Mouse (Mus musculus) liver, embryonic 16.5 days (tissue): Measurements from ENCODE around the gene Eaf2. TPM values are rescaled to one million over a fixed set of nuclear protein-coding genes. Genes with fewer than 3 reads are reported as not detected.

Experiments
- ATAC-seq: fragments of 200-750 bp; cut with Nextera tagmentation; 2 replicates; pipeline ENCODE4 v1.8.0; 2017; ENCODE audit warnings: low read depth, mild to moderate bottlenecking, moderate number of reproducible peaks, moderate library complexity
- H3K27ac ChIP-seq: fragments of 300-500 bp; sonication (generic); 2 replicates; pipeline ENCODE4 v1.5.1; 2014; ENCODE audit warnings: mild to moderate bottlenecking, low read length
- H3K27me3 ChIP-seq: fragments of 300-500 bp; sonication (generic); 2 replicates; pipeline ENCODE4 v1.6.1; 2014; ENCODE audit warnings: low read depth, low read length, mixed read lengths; ENCODE audit not compliant: control insufficient read depth, insufficient read depth
- H3K36me3 ChIP-seq: fragments of 300-500 bp; sonication (generic); 2 replicates; pipeline ENCODE4 v1.6.1; 2014; ENCODE audit warnings: mild to moderate bottlenecking; ENCODE audit not compliant: control insufficient read depth, insufficient read depth
- H3K4me1 ChIP-seq: fragments of 300-500 bp; sonication (generic); 2 replicates; pipeline ENCODE4 v1.6.1; 2014; ENCODE audit warnings: low read depth, low read length, mixed read lengths; ENCODE audit not compliant: control insufficient read depth
- H3K4me2 ChIP-seq: fragments of 300-500 bp; sonication (generic); 2 replicates; pipeline ENCODE4 v1.6.1; 2014; ENCODE audit warnings: low read depth, low read length, mixed read lengths
- H3K4me3 ChIP-seq: fragments of 300-500 bp; sonication (generic); 2 replicates; pipeline ENCODE4 v1.5.1; 2014; ENCODE audit warnings: low read depth, mild to moderate bottlenecking, low read length
- H3K9ac ChIP-seq: fragments of 300-500 bp; sonication (generic); 2 replicates; pipeline ENCODE4 v1.6.1; 2014; ENCODE audit warnings: low read depth, low read length
- H3K9me3 ChIP-seq: fragments of 300-500 bp; sonication (generic); replicated peaks from 2 replicates; pipeline ENCODE4 v1.6.1; 2016; ENCODE audit warnings: low read length; ENCODE audit not compliant: control insufficient read depth
- WGBS: fragments of 180-500 bp; shearing (Covaris S2); extraction: QIAGEN DNeasy Blood & Tissue Kit; methylation state at CpG from one replicate; pipeline ENCODE4 v1.1.7; 2014; ENCODE audit not compliant: insufficient replicate concordance; 5-methylcytosine and 5-hydroxymethylcytosine counted together
- microRNA-seq: library from miRNA; unstranded; fragments of <30 nt; microRNA quantifications from one replicate; pipeline ENCODE4, GENCODE M21; 2016
- polyA plus RNA-seq: library from polyadenylated mRNA; unstranded; fragments of >200 nt; fragmentation: Nextera tagmentation; extraction: Ambion mirVana; gene quantifications from 2 replicates; pipeline ENCODE4 v1.2.1, GENCODE M21; 2015

The Eaf2 gene
- polyA plus RNA-seq, 1 experiment from 2014 or later, result 0.28 TPM

GRCm38 (mm10) chr16:36770830-36771229 lies 104.0 kb downstream of the Eaf2 start:
- ATAC-seq, result no peak
- Histone ChIP-seq H3K36me3 (no peaks in the 10 kb centered on the region), H3K27ac (no peak overlapping the region), H3K4me1 (no peaks in the 10 kb centered on the region), H3K9ac (no peak overlapping the region), H3K4me3 (no peak overlapping the region), H3K27me3 (no peaks in the 10 kb centered on the region), H3K4me2 (no peak overlapping the region), H3K9me3 (no peaks in the 10 kb centered on the region)
- 66% methylated on average over 4 of the region's 4 CpGs for WGBS

DNA sequence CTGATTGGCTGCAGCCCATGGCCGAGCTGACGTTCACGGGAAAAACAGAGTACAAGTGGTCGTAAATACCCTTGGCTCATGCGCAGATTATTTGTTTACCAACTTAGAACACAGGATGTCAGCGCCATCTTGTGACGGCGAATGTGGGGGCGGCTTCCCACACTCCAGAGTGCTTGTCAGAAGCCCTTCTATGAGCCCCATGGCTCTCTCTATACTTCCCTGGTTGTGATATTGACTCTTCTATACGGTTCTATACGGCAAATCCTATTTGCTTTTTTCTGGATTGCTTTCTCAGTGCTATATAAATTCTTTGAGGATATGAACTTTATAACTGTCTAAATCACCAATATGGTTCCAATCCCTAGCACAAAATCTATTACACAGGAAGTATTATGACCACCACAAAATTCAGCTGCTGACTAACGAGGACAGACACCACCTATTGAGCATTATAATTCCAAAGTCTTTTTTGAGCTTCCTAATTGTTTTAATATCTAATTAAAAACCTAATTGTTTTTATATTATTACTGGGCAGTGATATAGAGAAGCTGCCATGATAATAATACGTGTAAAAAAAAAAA lies 104.5 kb downstream of the Eaf2 start:
- H3K9me3 ChIP-seq, result no peaks in the 10 kb centered on the region
- 66% methylated on average over 8 of the region's 13 CpGs for WGBS
- no peak overlapping the region for H3K4me3 ChIP-seq
- peak; percentile 58; the same call in 1 of the 2 replicates for ATAC-seq
- H3K27me3 ChIP-seq, result no peaks in the 10 kb centered on the region
- no peak overlapping the region for H3K4me2 ChIP-seq
- no peak overlapping the region for H3K9ac ChIP-seq
- no peaks in the 10 kb centered on the region for H3K36me3 ChIP-seq
- H3K4me1 ChIP-seq, result no peaks in the 10 kb centered on the region
- H3K27ac ChIP-seq, result no peak overlapping the region

DNA sequence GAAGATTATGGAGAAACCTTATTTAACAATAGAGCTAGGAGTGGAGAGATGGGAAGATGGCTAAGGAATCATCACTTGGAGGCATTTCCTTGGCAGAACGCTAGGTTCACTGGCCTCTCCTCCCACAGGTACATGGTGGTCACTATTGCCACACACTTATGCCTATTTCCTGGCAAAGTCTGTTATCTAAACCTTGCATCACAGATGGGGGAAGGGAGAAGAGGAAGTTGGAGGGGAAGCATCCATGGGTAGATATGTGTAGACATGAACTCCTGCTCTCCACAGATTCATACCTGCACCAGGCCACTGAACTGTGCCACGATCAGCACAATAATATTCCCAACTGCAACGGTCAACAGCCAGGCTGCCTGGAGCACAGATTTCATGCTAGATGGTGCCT lies 122.8 kb downstream of the Eaf2 start:
- Histone ChIP-seq H3K4me1 (no peaks in the 10 kb centered on the region), H3K9me3 (no peaks in the 10 kb centered on the region), H3K27ac (no peak overlapping the region), H3K9ac (no peak overlapping the region), H3K36me3 (no peaks in the 10 kb centered on the region), H3K4me2 (no peak overlapping the region), H3K27me3 (no peaks in the 10 kb centered on the region), H3K4me3 (no peak overlapping the region)
- whole genome bisulfite sequencing, result 44% methylated on average over 3 of the region's 3 CpGs
- ATAC-seq, result no peak

DNA sequence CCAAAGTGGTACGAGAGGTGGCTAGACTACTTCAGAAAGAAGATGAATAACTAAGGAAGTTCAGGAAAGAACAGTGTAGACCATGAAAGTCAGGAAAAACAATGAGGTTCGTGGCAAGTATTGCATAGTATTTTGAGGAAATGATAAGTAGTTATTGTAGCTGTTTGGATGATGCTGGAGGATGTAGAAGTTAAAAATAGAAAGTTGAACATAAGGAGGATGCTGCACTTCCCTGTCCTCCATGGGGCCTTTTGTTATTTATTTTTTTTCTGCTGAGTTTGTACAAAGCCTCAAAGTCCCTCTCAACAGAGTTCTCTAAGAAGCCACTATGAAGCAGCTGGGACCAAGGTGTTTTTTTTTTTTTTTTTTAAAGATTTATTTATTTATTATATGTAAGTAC lies 127.0 kb downstream of the Eaf2 start:
- no peak for ATAC-seq
- Histone ChIP-seq H3K4me3 (no peak overlapping the region), H3K27ac (no peak overlapping the region), H3K4me2 (no peak overlapping the region), H3K9ac (no peak overlapping the region), H3K36me3 (no peaks in the 10 kb centered on the region), H3K4me1 (no peaks in the 10 kb centered on the region), H3K9me3 (no peaks in the 10 kb centered on the region), H3K27me3 (no peaks in the 10 kb centered on the region)
- 32% methylated on average over 2 of the region's 2 CpGs for WGBS

GRCm38 (mm10) chr16:36747068-36747467 lies 127.7 kb downstream of the Eaf2 start:
- H3K9ac ChIP-seq, result no peak overlapping the region
- no peak overlapping the region for H3K4me3 ChIP-seq
- no peaks in the 10 kb centered on the region for H3K9me3 ChIP-seq
- no peaks in the 10 kb centered on the region for H3K27me3 ChIP-seq
- no peak overlapping the region for H3K4me2 ChIP-seq
- H3K4me1 ChIP-seq, result no peaks in the 10 kb centered on the region
- H3K36me3 ChIP-seq, result no peaks in the 10 kb centered on the region
- H3K27ac ChIP-seq, result no peak overlapping the region
- WGBS, result 62% methylated on average over 4 of the region's 4 CpGs
- ATAC-seq, result no peak

GRCm38 (mm10) chr16:36743580-36743979 lies 131.2 kb downstream of the Eaf2 start:
- Histone ChIP-seq H3K9ac (no peak overlapping the region), H3K27me3 (no peaks in the 10 kb centered on the region), H3K36me3 (no peaks in the 10 kb centered on the region), H3K4me2 (no peak overlapping the region), H3K9me3 (no peaks in the 10 kb centered on the region), H3K4me1 (no peaks in the 10 kb centered on the region), H3K4me3 (no peak overlapping the region), H3K27ac (no peak overlapping the region)
- 65% methylated on average over 8 of the region's 8 CpGs for WGBS
- ATAC-seq, result no peak

Small RNA genes within 50 kb of the gene (microRNA-seq; reads per million reads assigned to microRNA genes)
- not detected for gene Gm22617

Other genes starting within 250 kb of the Eaf2 start
- gene Cd86, start 208.9 kb downstream of the Eaf2 start, polyA plus RNA-seq, result 8.2 and 9.3 TPM in 2 replicates
- gene Ildr1, start 181.0 kb downstream of the Eaf2 start, polyA plus RNA-seq, result 0.04 and 0.14 TPM in 2 replicates
- gene Slc15a2, start 90.0 kb downstream of the Eaf2 start, polyA plus RNA-seq, result 1.8 and 2.7 TPM in 2 replicates
- gene Iqcb1, start 46.6 kb downstream of the Eaf2 start, polyA plus RNA-seq, result 7.4 and 9.0 TPM in 2 replicates
- gene Golgb1, start 137 bp upstream of the Eaf2 start, polyA plus RNA-seq, result 24.2 and 24.8 TPM in 2 replicates
- gene Hcls1, start 60.0 kb upstream of the Eaf2 start, polyA plus RNA-seq, result 13.8 TPM in 2 replicates
- gene Fbxo40, start 115.5 kb upstream of the Eaf2 start, polyA plus RNA-seq, result 0.06 and 0.08 TPM in 2 replicates
- gene Polq, start 136.8 kb upstream of the Eaf2 start, polyA plus RNA-seq, result 7.6 and 7.9 TPM in 2 replicates